Mouse (Mus musculus): Measurements from ENCODE around the gene Rspo3.

The Rspo3 gene

GRCm38 (mm10) chr10:29445076-29445475 lies 90.6 kb downstream of the Rspo3 start:
- intact Hi-C loops (cut with DNase I) = no loop called here

- intact Hi-C loops (cut with DNase I) = no loop called here
Measured at GRCm38 (mm10) chr10:29441297-29441696, 94.4 kb downstream of the Rspo3 start.

DNA sequence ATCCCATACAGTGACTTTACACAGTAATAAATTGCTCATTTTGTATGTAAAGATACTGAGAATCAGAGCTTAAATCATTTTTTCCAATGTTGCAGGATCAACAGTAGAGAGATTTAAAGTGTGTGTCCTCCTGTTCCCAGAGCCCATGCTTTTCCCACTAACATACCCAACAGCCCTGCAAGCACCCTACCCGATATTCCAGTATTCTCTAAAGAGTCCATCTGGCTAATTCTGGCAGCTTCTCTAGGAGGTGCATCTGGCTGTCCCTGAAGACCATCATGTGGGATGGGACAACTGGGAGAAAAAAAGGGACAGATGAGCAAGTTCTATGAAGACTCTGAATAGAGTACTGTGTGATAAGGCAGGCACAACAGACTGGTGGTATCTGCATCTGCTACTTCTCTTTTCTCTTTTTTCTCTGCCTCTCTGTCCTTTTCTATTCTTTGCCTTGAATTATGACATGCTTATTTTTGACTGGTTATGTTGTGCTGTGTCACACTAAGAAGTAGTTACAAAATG lies 102.7 kb downstream of the Rspo3 start:
- intact Hi-C loops (cut with DNase I) = no loop called here

DNA sequence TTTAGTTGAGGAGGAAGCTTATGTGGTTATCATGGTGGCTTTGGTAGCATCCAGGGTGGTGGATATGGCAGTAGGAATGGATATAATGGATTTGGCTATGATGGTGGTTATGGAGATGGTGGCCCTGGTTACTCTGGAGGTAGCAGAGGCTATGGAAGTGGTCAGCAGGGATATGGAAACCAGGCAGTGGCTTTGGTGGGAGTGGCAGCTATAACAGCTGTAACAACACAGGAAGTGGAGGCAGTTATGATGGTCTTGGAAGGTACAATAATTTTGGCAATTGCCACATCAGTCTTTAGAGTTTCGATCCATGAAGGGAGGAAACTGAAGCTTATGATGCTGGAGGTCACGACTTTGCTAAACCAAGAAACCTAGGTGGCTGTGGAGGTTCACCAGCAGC lies 109.0 kb downstream of the Rspo3 start:
- intact Hi-C loops (cut with DNase I) = no loop called here

- intact Hi-C loops (cut with DNase I) = no loop called here
Measured at GRCm38 (mm10) chr10:29424571-29424970, 111.1 kb downstream of the Rspo3 start.

DNA sequence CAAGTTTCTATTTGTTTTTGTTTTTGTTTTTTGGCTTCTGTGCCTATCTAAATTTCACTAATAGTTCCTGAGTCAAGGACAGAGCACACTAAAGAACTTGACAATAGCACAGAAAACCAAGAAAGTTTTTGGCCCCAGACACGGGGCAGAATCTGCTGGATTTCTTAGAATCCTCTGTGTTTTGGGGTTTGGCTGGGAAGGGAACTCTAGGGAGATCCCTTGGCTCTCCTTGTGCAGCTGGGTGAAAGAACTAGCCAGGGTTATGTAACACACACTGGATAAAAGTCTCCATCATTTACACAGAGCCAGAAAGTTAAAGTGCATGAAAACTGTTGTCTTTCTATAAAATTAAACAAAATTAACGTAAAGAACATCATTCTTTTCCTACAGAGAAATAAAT lies 121.3 kb downstream of the Rspo3 start:
- intact Hi-C loops (cut with DNase I) = no loop called here

DNA sequence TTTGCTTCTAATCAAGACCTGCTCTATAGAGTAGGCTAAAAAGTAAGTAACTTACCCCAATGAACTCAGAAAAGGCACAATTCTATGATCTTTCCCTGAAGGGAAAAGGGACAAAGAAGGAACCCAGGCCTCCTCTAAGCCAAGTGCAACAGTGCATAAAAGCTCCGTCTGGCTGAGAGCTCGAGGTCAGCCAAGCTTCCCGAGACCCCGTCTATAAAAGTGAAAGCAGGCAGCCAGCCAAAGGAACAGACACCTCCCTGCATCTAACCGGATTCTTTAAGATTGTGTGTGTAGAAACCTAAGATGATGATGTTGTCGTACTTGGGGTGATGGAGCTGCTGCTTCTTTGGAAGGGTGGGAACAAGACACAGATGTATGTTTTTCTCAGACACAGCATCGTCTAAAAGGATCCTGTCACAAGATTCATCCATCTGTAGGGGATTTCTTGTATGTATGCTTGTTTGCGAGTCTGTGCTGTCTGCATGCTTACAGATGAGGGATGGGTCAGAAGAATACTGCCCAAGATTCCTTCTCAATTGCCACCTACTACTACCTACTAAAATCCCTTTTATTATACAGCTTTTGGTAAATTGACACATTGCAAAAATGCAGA lies 132.9 kb downstream of the Rspo3 start:
- intact Hi-C loops (cut with DNase I) = no loop called here
